Mouse (Mus musculus): Measurements from ENCODE around the gene Ino80b. TPM values are rescaled to one million over a fixed set of nuclear protein-coding genes. Genes with fewer than 3 reads are reported as not detected.
A peak's percentile ranks its signal among the peaks of the same experiment; 100 is the strongest.

The Ino80b gene
- total RNA-seq, 2 experiments from 2014 or later: 13.1 to 15.2 TPM

DNA sequence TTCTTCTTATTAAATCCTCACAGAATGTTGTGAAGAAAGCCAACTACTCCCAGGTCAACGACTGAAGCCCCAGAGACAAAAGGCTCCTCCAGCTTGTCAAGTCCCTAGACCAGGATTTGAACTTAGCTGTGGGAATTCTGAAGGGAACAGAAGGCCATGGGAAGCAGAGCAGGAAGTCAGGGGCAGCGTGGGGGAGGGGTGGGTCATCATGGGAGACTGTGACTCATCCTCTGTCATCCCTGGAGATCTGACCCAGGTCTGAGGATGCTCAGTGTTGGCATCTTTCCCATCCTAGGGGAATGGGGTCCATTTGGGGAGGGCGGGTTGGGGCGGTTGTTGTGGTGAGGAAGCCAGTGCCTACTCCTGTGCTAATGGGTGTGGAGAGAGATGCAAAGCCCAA lies 16.4 kb upstream of the Ino80b start:
- DNase-seq: no peak

DNA sequence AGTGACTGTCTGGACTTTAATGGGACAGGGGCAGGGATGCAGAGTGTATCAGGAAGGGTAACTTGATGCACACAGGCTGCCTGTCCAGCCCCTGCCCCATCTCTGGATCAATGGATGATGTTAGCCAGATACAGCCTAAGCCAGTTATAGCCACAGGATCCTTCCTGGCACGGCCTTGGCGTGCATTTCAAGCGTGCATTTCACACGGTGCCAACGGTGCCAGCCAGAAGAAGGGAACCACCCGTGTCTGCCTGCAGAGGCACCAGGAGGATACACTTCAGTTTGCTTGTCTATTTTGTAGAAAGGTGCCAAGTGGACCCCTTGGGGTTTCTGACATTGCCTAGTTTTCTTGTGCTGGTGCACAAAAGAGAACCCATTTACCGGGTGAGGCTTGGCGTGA lies 14.8 kb upstream of the Ino80b start:
- DNase-seq: no peak

DNA sequence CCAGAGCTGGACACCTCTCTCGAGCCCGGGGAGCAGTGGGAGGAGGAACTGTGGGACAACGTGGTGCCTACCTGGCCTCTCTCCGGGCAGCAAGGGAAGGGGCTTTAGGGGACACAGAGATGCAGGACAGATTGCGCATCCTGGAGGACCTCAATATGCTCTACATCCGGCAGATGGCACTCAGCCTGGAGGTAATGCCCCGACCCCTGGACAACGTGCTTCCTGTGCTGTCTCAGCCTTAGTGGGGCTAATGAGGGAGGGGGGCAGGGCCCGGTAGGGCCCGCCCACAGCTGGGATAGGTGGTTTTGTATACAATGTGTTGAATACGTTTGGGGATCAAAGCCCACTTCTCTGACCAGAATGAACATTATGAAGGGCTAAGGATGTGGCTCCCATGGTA lies 12.8 kb upstream of the Ino80b start:
- peak; percentile 47 for DNase-seq

DNA sequence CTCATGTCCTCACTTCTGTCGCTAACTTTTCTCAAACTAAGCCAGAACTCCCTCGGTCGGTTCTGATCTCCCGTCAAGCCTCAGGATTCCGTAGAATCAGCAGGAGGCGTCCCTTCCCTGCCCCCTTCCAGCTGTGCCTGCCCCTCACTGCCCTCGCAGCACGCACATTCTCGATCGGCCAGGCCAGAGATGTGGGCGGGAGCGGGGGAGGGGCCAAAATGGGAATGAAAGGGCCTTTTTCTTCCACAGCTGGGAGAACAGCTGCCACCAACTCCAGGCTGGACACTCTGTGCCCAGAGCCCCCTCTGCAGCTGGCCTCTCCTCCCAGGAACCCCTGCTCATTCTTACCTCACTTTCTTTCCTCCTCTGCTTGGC lies 12.3 kb upstream of the Ino80b start:
- peak; percentile 93 for DNase-seq

DNA sequence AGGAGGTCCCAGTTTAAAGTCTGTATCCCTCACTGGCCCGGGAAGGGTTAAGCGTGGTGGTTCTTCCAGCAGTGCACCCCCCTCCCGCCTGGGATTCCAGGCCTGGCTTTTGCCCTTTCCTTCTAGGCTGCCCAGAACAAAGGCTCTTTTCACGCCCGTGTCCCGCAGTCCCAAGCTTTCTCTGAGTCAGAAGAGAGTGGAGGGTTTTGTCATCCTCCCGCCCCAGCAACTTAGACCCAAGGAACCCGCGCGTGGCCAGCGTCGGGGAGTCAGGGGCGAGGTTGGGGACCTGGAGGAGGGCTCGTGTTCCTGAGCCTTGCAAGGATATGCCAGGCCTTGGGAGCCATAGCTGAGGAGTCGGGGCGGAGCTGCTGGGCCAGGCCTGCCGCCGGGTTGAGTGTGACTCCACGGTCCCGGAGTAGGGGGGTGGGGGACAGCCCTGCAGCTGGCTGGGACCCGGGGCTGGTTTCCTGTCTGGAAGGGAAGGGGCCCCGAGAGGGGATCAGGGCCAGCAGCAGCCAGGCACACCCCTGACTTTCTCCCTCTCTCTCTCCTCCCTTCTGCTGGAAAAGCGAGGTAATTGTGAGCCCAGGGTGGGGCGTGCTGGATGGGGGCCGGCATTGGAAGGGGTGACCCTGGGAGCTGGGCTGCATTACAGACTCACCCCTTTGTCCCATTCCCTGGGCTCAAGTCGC lies 11.8 kb upstream of the Ino80b start:
- peak; percentile 80 for DNase-seq

DNA sequence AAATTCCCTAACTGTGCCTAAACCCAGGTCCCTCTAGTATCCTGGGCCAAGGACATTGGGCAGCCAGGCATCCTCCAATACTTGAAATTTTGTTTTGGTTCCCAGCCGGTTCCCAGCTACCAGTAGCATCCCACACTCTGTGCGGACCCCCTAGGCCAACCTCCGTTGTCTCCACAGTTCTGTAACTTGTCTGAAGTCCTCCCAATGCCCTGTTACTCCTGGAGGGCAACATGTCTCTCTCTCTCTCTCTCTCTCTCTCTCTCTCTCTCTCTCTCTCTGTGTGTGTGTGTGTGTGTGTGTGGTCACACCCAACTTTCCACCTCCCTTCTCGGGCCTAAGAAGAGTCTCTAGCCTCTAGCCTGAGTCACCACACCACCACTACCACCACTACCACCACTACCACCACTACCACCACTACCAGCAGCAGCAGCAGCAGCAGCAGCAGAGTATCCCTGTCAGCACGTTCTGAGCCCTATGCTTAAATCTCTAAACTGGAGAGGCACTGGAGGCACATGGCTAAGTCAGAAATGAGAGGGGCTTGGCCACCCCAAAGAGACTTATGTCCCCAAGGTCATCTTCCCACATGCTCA lies 11.2 kb upstream of the Ino80b start:
- no peak for DNase-seq

DNA sequence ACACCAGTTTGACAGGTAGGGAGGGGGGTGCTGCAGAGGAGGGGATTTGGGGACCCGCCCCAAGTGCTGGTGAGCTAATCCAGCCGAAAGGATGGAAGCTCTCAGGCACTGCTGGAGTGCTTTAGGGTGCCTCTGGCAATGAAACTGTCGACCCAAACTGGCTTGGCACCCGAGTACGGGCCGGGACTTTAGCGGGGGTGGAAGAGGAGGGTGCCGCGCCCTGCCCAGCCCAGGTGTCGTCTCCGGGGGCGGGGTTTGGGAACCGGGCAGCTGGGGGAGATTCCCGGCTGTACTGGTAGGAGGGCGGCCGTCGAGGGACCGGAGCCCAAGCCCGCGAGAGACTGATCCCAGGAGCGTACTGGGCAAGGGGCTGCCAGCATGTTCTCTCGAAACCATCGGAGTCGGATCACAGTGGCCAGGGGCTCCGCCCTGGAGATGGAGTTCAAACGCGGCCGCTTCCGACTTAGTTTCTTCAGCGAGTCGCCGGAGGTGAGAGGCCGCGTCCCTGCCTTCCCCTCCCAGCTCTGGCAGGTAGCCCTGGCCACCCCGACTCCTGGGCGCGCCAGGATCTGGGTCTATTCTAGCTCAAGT lies 10.4 kb upstream of the Ino80b start:
- peak; percentile 66 for DNase-seq

DNA sequence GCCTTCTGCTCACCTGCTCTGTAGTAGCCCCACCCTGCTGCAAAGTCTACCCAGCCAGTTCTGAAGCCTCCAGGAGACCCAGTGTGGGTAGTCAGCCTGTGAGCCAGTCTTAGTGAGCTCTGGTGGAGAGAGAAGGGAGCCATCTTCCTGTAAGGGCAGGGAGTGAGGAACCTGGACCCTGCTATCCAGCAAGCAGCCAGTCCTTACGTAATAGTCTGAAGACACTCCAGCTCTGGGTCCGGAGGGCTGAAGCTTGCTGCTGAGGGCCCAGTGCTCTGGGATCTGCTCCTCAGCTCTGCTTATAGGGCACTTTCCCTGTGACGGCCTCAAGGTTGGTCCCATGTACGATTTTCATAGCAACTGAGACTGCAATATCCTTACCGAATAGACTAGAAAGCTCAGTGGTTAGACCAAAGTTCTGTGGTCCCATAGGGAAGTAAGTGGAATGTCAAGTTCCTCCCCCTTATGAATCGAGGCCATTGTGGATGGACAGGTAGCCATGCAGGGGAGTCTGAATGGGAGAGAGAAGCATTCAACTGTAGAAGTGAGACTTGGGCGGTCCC lies 9.8 kb upstream of the Ino80b start, which contains the start of gene Rtkn:
Gene Rtkn (plus strand): TSS at position 513 of the 563 bp plus-strand sequence.
- no peak for DNase-seq

DNA sequence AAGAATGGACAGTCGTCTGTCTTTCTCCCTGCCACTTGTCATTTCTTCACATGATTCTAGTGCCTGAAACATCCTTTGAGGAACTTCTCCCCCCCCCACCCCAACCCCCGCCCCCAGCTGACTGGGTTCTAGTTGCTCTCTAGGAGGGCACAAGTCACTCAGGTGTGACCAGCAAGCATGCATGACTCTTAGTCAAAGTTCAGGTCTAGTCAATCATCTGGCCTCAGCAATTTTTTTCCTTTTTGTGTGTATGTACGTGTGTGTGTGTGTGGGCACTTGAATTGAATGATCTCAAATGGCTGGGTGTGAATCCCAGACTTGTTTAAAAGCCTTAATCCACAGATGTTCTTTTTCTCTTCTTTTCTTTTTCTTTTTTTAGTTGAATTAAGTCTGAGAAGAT lies 9.0 kb upstream of the Ino80b start:
- no peak for DNase-seq

DNA sequence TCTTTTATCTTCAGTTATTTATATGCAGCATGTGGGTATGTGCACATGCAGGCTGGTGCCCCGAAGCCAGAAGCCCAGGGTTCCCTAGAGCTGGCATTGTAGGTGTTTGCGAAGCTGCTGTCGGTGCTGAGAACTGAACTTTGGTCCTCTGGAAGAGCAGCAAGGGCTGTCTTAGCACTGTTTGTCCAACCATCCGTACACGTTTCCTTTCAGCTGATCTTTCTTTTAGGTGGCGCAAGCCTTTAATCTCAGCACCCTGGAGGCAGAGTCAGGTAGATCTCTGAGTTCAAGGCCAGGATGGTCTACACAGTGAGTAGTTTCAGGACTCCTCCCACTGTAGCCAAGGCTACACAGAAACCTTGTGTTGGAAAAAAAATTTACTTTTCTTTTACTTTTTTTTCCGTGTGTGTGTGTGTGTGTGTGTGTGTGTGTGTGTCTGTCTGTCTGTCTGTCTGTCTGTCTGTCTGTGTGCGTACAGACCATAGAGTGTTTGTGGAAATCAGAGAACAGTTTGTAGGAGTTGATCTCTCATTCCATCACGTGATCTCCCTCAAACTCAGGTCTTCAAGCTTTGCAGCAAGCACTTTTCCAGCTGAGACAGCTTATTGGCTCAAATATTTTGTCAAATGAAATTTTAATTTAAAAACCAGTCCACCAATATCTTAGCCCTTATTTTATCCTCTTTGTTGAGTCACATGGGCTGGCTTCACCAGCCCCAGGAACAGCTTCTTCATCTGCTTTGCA lies 7.1 kb upstream of the Ino80b start:
- DNase-seq: no peak

DNA sequence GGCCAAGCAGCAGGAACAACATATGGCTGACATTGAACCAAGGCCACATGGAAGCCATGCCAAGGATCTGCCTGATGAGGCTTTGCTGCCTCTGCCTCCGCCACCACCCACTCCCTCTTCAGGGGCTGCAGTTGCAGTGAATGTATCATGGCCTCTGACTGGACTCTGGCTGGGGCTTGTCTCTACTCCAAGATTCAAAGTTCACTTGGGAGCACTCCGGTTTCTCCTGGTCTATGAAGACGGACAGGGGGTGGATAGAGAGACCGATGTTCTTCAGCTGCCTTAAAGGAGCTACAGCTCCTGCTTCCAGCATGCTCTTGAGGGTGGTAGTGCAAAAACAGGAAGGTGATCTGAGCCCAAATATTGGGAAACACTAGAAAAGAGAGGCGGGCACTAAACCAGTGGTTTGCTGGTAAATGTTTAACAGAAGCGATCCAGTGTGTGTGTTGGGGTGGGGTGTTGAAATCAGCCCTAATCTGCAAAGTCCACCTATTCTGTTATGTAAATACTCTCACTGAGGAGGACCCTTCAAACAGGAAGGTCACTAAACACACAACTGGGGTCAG lies 6.3 kb upstream of the Ino80b start:
- DNase-seq: peak; percentile 2

DNA sequence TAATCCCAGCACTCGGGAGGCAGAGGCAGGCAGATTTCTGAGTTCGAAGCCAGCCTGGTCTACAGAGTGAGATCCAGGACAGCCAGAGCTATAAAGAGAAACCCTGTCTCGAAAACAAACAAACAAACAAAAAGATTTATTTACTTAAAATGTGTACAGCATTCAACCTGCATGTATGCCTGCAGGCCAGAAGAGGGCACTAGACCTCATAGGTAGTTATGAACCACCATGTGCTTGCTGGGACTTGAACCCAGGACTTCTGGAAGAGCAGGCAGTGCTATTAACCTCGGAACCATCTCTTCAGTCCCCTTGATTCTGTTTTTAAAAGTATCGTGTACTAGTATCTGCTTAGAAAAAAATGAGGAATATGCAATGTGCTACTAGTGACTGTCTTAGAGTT lies 2.2 kb upstream of the Ino80b start:
- no peak for DNase-seq

DNA sequence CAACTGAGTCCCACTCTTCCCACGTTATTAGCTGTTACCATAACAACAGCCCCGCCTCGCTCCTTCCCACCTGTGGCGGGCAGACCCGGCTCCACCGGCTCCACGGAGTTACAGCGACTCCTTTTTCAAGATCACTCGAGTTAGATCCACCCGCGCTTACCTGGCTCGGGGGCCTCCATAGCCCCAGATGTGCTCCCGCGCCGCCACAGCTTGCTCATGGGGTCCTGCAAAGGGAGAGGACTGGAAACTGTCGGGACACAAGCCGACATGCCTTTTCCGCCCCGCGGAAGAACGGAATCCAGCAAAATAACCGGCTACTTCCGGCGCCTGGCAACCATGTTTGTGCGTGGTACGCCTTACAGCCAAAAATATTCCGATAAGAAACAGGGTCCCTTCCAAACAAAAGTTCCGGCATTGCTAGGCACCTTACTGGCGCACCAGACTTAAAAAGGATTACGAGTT lies 349 bp downstream of the Ino80b start:
- DNase-seq: peak; percentile 86

DNA sequence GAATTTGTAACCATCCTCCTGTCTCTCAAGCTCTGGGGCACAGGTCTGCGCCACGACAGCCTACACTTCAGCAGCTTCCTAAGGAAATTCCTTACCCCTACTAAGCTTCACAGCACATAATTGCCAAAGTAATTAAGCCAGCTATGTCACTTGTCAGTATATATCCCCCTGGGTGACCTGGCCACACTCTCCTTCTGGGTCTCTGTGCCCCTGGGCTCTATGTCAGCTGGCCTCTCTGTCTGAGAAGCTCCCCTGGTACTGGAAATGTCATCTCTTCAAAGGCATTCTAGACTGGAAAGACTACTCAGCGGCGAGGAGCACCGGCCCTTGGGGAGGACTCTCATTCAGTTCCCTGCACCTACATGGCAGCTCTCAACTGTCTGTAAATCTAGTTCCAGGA lies 2.3 kb downstream of the Ino80b start:
- no peak for DNase-seq

DNA sequence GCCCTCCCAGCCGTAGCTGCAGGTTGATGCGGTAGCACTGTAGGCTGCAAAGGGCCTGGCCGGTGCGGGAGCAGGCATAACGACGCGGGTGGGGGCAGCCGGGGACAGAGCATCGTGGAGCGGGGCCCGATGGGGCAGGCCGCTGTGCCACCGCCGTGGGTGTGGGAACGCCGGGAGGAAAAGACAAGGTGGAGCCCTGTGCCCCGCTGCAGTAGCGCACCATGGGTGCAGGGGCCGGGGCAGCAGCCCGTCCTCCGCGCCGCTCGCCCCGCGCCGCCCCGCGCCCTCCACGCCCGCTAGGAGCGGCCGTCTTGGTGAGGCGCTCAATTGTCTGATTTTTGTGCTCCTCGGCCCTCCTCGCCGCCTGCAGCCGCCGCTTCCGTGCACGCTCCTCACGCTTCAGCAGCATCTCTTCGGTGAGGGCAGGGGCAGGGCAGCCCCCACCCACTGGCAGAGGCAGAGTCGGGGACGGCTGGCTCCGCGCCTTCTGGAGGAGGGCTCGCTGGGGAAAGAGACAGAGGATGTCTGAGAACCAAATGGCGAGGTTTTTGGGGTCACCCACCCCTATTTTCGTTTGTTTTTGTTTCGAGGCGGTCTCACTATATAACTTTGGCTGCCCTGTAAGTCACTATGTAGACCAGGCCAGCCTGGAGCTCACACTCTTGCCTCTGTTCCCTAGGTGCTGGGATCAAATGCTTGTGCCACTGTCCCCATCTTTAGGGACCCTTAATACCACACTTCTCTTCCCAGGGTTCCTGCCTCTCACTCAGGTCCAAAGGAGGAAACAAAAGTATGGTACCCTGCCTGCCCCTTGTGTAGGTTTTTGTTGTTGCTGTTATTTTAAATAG lies 3.1 kb downstream of the Ino80b start:
- DNase-seq: peak; percentile 64

DNA sequence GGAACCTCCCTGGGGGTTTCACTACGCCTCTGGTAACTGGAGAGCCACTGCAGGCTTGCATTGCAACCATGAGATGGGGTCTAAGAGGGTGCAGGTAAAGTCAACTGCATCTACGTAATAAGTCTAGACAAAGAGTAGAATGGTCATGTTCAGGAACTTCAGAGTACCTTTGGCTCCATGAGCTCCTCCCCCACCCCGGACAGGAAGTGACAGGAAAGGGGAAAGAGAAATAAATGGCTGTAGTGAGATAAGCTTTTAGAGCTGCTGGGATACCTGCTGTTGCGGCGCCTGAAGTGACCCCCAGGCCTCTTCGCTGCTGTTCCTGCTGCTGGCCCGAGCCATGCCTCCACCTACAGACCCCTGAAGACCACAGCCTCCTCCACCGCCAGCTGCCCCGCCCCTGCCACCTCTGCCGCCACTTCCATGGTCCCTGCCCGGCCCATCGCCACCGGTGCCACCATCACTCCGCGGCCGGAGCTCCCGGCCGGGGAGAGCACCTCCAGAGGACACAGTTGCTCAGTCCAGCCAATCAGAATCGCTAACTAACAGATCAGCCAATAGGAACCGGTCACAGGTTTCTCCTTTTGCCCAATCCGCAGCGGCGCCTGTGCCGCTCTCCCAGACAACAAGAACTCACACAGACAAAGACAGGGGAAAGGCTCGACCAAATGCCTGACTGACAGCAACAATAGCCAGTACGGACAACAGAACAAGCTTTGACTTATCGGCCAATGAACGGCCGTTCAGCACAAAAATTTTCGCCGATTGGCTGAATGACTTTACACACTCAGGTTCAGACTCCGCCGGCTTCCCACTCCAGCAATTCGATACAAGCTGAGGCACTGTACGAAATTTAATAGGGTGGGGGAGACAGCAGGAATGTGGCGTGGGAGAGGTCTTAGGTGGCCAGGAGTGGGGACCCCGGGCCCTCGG lies 4.0 kb downstream of the Ino80b start, which contains the start of gene Wbp1:
Gene Wbp1 (minus strand): TSS at position 630 of the 933 bp plus-strand sequence.
- DNase-seq: peak; percentile 77

DNA sequence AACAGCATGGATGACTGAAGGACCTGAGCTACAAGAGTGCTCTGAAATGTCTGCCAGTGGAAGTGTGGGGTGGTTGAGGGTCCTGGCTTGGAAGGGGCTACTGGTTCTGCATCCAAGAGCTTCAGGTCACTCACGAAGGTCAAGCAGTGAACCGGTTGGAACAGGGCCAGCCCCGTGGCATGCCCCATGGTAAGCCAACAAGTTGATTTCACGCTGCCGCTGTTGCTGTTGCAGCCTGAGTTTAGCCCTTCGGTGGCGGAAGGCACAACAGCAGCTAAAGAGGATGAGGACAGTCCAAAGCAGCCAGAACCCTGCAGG lies 5.5 kb downstream of the Ino80b start:
- no peak for DNase-seq

DNA sequence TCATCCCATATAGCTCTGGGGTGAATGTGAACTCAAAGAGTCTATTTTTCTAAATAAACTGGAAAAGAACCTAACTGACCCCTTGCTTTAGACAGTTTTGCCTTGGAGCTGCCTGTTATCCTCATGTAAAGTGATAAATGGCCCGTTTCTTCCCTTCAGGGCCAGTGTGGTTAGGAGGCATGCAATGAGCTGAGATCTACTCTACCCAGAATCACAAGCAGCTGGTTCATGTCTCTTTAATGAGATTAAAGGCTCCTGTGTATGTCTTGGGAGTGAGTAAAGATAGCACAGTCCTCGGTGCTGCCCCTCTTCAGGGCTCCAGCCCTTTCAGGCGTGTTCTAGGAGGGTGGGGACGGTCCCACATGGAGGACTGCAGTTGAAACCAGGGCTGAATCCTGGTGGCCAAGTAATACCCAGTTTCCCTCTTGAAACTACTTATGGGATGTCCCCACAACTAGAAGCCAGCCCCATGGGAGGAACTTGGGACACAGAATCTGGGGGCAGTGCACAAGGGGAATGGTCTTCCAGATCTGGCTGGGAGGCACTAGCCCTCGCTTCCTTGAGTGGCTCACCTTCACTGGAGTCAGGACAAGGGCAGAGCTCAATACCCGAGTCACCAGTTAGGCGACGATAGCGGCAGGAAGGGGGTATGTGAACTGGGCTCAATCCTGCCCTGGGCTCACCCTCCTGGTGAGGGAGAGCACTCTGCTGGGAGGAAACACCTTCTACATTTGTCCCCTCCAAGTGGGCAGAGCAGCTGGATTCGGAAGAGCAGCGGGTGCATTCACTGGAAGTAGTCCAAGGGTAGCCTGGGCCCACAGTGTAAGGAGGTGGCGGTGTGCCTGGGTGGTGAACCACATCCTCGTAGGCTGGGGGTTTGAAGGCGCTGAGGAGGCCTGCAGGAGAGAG lies 6.2 kb downstream of the Ino80b start:
- no peak for DNase-seq

DNA sequence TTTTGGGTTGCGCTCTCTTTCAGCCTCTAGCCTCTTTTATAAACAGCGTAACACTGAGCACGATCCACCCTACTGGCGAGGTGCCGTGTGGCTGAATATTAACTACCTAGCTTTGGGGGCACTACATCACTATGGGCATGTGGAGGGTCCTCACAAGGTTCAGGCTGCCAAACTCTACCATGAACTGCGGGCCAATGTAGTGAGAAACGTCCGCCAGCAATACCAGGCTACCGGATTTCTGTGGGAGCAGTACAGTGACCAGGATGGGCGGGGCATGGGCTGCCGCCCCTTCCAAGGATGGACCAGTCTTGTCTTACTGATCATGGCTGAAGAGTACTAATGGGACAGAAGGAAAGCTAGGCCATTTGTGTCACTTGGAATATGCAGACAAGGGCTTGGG lies 6.9 kb downstream of the Ino80b start:
- DNase-seq: no peak
